Mouse (Mus musculus): Measurements from ENCODE around the gene Mfsd2a. TPM values are rescaled to one million over a fixed set of nuclear protein-coding genes. Genes with fewer than 3 reads are reported as not detected.

The Mfsd2a gene
- 23.3 and 29.3 TPM in 2 replicates for polyA plus RNA-seq (2015; fragmentation: Nextera tagmentation; extraction: Ambion mirVana)

DNA sequence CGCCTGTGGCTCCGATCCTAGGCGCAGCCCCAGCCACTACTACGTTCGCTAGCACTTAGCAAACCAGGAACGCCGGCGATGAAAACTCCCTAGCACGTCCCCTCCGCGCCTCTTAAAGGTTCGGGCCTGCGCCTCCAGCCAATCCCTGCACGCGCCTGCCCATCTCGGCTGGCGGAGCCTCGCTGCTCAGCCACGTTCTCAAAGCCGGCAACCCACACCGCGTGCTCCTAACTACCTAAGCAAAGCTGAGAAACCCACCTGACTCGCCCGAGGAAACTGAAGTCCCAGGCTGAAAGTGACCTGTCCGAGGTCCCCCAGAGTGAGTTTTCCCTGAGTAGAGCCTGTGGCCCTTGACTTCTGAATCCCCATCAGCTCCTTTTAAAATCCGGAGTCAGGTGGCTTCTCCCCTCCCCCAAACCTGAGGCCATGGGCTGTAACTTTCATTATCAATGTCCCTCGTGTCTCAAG, at the start of gene Mfsd2a:
Mfsd2a (minus strand) TSS at position 89 of the 468 bp plus-strand sequence.
- Histone ChIP-seq H3K27ac (replicated peaks) (peak within 1 kb of the TSS; percentile 51; the same call in 1 of the 2 replicates), H3K4me3 (replicated peaks) (peak within 1 kb of the TSS; percentile 59)
- WGBS, result under 1% methylated on average over 27 of the region's 27 CpGs

DNA sequence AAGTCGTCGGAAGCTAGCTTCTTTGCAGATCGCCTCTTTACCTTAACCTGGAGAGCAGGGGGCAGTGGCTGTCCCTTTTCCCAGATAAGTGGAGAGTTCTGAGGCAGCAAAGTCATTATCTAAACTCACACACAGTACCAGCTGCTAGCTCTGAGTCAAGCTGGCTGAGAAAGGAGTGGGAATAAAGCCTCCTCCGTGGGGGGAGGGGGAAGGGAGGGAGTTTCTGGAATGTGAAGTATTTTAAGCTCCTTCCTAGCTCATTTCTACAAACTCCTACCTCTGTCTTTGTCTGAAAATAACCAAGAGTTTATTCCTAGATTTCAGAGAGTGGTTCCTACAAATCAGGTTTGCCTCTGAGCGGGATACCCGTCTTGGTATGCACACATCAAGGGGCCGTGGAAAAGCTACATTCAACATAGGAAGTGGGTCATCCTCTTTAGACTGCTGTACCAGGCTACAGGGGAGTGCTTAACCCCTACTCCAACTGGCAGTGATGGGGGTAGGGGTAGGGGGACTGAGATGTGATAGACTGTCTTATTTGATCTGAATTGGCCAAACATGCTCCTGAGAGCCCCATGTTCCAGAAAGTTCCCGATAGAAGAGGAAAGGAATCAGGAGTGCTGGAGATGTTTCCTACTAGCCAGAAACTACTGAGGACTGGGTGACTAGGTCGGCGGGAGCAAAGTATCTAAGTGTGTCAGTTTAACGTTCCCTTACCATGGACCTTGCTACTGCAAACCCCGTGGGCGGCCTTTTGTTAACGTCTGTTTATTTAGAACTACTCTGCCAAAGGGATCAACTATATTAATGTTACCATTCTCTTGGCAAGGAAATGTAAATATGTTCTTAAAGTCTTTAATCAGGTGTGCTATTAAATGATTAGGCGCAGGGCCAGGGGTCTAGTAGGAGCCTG, 44.3 kb upstream of the Mfsd2a start:
- Histone ChIP-seq H3K27ac (replicated peaks) (0 out of 2 replicates have a peak overlapping the region, but pooled peaks have one; percentile 13), H3K9ac (replicated peaks) (no peak overlapping the region), H3K27me3 (replicated peaks) (no peaks in the 10 kb centered on the region), H3K36me3 (peaks cover 16% of the 10 kb centered on the region), H3K4me2 (no peak overlapping the region), H3K4me1 (peaks cover 16% of the 10 kb centered on the region), H3K4me3 (replicated peaks) (no peak overlapping the region), H3K9me3 (replicated peaks) (no peaks in the 10 kb centered on the region)
- 53% methylated on average over 15 of the region's 15 CpGs for WGBS
- ATAC-seq (ENCODE audit: low FRiP score), result no peak

More for the DNA sequence above, at the start of gene Mfsd2a:
- ATAC-seq (ENCODE audit: low FRiP score), result peak; percentile 80
- Histone ChIP-seq H3K36me3 (no peaks in the 10 kb centered on the region), H3K4me1 (peaks cover 42% of the 10 kb centered on the region), H3K27me3 (replicated peaks) (no peaks in the 10 kb centered on the region; the same call in 1 of the 2 replicates), H3K9ac (replicated peaks) (peak within 1 kb of the TSS; percentile 60), H3K9me3 (replicated peaks) (no peaks in the 10 kb centered on the region), H3K4me2 (peak within 1 kb of the TSS; percentile 100)

DNA sequence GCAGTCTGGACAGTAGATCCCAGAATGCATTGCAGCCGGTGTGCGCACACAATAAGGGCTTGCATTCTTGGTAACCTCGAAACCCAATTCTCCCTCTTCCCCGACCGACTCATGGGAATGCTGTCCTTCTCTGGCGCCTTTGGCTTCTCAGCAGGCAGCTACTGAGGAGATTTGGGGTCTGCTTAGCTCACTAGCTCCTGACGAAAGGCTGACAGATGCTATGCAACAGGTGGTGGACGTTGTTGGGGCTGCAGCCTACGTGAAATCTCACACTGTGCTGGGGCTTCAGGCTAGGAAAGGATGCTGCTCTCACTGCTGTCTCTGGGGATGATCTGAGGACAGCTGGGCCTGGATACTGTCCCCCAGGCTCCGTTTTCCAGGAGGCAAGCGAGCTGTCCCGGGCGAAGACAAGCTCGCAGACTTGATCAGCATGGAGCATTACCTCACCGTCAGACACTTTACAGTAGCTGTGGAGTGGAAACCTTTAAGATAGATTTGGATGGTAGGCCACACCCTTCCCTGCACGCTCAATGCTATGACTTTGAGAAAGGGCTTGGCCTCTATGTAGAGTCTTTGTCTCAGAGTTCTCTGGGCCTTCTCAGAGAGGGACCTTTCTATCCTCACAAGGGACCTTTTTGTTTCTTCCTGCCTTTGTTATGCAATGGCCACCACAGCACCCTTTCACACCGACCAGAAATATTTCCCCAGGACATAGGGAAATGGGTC, 39.8 kb upstream of the Mfsd2a start:
- no peak overlapping the region for H3K27ac ChIP-seq (replicated peaks)
- WGBS, result 21% methylated on average over 17 of the region's 17 CpGs

DNA sequence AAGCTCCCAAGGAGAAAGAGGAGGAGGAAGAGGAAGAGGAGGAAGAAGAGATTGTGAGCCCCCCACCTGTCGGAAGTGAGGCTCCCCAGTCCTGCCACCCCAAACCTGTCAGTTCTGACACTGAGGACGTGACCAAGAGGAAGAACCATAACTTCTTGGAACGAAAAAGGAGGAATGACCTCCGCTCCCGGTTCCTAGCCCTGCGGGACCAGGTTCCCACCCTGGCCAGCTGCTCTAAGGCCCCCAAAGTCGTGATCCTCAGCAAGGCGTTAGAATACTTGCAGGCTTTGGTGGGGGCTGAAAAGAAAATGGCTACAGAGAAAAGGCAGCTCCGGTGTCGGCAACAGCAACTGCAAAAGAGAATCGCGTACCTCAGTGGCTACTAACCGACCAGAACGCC, 39.1 kb upstream of the Mfsd2a start:
- Histone ChIP-seq H3K27me3 (replicated peaks) (no peaks in the 10 kb centered on the region), H3K9ac (replicated peaks) (peak overlapping the region; percentile 54; the same call in 1 of the 2 replicates), H3K4me1 (peaks cover 51% of the 10 kb centered on the region), H3K9me3 (replicated peaks) (no peaks in the 10 kb centered on the region), H3K4me3 (replicated peaks) (peak overlapping the region; percentile 69), H3K27ac (replicated peaks) (peak overlapping the region; percentile 86; the same call in 1 of the 2 replicates), H3K4me2 (peak overlapping the region; percentile 87), H3K36me3 (peaks cover 19% of the 10 kb centered on the region)
- 27% methylated on average over 14 of the region's 14 CpGs for WGBS
- ATAC-seq (ENCODE audit: low FRiP score), result no peak

More for the DNA sequence above, 39.8 kb upstream of the Mfsd2a start:
- 0 out of 2 replicates have a peak overlapping the region, but pooled peaks have one; percentile 69 for H3K4me3 ChIP-seq (replicated peaks)
- H3K4me2 ChIP-seq, result peak overlapping the region; percentile 87
- peaks cover 19% of the 10 kb centered on the region for H3K36me3 ChIP-seq
- H3K4me1 ChIP-seq, result peaks cover 51% of the 10 kb centered on the region
- no peaks in the 10 kb centered on the region for H3K9me3 ChIP-seq (replicated peaks)
- ATAC-seq (ENCODE audit: low FRiP score), result no peak
- H3K27me3 ChIP-seq (replicated peaks), result no peaks in the 10 kb centered on the region
- H3K9ac ChIP-seq (replicated peaks), result no peak overlapping the region; the same call in 1 of the 2 replicates

DNA sequence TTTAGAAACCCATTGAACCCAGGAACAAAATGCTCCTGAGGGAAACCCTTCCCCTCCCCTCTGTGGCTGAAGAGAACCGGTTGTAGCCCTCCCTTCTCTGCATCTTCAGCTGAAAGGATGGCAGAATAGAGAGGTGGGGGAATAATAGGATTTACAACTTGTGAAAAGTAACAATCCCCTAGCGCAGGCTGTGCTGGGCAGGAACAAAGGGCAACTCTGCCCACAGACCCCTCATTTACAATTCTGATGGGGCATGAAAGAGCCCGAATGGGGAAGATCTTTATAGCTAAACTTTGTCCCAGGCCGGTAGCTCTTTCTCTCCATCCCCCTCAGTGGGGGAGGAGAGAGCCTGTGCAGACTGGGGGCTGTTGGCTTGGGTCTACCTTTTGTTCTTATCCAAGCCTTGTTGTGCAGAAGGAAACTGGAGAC, 38.3 kb upstream of the Mfsd2a start:
- Histone ChIP-seq H3K36me3 (peaks cover 19% of the 10 kb centered on the region), H3K27me3 (replicated peaks) (no peaks in the 10 kb centered on the region), H3K9ac (replicated peaks) (peak overlapping the region; percentile 54), H3K9me3 (replicated peaks) (no peaks in the 10 kb centered on the region), H3K4me2 (peak overlapping the region; percentile 87), H3K4me1 (peaks cover 56% of the 10 kb centered on the region), H3K27ac (replicated peaks) (peak overlapping the region; percentile 86), H3K4me3 (replicated peaks) (peak overlapping the region; percentile 69)
- no peak for ATAC-seq (ENCODE audit: low FRiP score)
- WGBS, result 4% methylated on average over 4 of the region's 4 CpGs

DNA sequence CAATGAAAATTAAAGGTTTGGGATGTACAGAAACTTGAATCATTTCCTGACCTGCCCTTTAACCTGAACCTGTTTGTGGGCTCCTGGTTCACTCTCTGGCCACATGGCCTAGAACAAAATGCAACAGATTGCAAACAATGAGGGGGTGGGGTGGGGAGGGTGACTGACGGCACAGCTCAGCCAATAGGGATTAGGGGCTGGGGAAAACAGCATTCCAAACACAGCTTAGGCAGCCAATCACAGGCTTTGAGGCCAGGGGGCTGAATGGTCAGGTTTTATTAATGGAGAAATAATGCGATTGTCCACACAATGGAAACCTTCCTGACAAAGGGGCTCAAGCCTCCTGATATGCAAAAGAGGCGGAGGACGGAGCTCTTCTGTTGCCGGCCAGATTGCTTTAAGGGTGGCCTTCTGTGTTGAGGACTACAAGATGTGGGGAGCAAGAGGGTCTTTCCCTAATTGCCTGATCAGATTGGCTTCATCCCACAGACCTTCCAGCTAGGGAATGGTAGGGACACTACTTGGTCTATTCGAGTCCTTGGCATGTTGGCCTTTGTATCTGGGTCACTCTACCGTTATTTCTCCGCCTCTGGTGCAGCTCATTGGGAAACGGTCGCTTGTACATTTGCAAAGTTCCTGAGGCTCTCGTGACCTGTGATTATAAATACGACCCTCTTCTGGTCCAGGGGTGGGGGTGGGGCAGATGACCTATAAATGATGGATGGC, 37.7 kb upstream of the Mfsd2a start:
- Histone ChIP-seq H3K27ac (replicated peaks) (peak overlapping the region; percentile 92), H3K4me3 (replicated peaks) (peak overlapping the region; percentile 69), H3K4me2 (peak overlapping the region; percentile 87), H3K36me3 (peaks cover 19% of the 10 kb centered on the region), H3K9ac (replicated peaks) (peak overlapping the region; percentile 54), H3K4me1 (peaks cover 56% of the 10 kb centered on the region), H3K27me3 (replicated peaks) (no peaks in the 10 kb centered on the region), H3K9me3 (replicated peaks) (no peaks in the 10 kb centered on the region)
- ATAC-seq (ENCODE audit: low FRiP score), result peak; percentile 68
- 2% methylated on average over 12 of the region's 12 CpGs for WGBS

DNA sequence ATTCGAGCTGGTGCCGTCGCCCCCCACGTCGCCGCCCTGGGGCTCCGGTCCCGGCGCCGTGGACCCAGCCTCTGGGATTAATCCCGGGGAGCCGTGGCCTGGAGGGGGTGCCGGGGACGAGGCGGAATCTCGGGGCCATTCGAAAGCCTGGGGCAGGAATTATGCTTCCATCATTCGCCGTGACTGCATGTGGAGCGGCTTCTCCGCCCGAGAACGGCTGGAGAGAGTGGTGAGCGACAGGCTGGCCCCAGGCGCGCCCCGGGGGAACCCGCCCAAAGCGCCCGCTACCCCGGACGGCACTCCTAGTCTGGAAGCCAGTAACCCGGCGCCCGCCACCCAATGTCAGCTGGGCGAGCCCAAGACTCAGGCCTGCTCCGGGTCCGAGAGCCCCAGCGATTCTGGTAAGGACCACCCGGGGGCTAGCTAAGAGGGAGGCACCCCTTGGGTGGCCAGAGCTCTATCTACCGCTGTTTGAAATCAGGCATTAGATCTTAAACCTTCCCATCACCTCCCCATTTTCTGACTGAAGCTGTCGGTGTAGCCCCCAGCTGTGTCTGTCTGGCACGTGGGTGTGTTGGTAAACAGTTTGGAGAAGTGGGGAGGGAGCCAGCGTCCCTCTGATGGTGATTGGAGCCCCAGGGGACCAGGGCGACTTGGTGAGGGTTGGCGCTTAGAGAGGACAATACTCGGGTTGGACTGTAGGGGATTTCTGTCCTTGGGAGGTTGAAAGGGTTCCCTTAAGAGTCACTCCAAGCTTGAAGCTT, 35.8 kb upstream of the Mfsd2a start:
- Histone ChIP-seq H3K27ac (replicated peaks) (peak overlapping the region; percentile 92), H3K4me1 (peaks cover 55% of the 10 kb centered on the region)
- WGBS, result under 1% methylated on average over 46 of the region's 47 CpGs

DNA sequence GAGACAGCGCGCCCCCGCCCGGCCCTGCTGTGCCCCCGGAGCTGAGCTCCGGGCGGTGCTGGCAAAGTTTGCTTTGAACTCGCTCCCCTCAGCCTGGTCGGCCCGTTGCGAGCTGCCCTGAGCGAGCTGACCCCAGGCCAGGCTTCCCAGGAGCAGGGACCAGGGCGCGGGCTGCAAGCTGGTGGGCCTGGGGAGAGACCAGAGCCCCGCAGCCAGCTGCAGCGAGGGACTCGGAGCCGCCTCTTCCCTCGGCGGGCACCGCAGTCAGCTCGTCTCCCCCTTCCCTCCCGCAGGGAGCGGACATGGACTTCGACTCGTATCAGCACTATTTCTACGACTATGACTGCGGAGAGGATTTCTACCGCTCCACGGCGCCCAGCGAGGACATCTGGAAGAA, 35.2 kb upstream of the Mfsd2a start:
- Histone ChIP-seq H3K9me3 (replicated peaks) (no peaks in the 10 kb centered on the region), H3K4me3 (replicated peaks) (peak overlapping the region; percentile 69), H3K4me1 (peaks cover 49% of the 10 kb centered on the region), H3K9ac (replicated peaks) (peak overlapping the region; percentile 96), H3K27me3 (replicated peaks) (no peaks in the 10 kb centered on the region), H3K36me3 (peaks cover 7% of the 10 kb centered on the region), H3K27ac (replicated peaks) (peak overlapping the region; percentile 92), H3K4me2 (peak overlapping the region; percentile 87)
- under 1% methylated on average over 31 of the region's 32 CpGs for WGBS
- ATAC-seq (ENCODE audit: low FRiP score), result peak; percentile 16; the same call in 1 of the 2 replicates

More for the DNA sequence above, 35.8 kb upstream of the Mfsd2a start:
- no peaks in the 10 kb centered on the region for H3K9me3 ChIP-seq (replicated peaks)
- no peak for ATAC-seq (ENCODE audit: low FRiP score)
- peaks cover 13% of the 10 kb centered on the region for H3K36me3 ChIP-seq
- peak overlapping the region; percentile 96 for H3K9ac ChIP-seq (replicated peaks)
- peak overlapping the region; percentile 69 for H3K4me3 ChIP-seq (replicated peaks)
- H3K4me2 ChIP-seq, result peak overlapping the region; percentile 87
- H3K27me3 ChIP-seq (replicated peaks), result no peaks in the 10 kb centered on the region

DNA sequence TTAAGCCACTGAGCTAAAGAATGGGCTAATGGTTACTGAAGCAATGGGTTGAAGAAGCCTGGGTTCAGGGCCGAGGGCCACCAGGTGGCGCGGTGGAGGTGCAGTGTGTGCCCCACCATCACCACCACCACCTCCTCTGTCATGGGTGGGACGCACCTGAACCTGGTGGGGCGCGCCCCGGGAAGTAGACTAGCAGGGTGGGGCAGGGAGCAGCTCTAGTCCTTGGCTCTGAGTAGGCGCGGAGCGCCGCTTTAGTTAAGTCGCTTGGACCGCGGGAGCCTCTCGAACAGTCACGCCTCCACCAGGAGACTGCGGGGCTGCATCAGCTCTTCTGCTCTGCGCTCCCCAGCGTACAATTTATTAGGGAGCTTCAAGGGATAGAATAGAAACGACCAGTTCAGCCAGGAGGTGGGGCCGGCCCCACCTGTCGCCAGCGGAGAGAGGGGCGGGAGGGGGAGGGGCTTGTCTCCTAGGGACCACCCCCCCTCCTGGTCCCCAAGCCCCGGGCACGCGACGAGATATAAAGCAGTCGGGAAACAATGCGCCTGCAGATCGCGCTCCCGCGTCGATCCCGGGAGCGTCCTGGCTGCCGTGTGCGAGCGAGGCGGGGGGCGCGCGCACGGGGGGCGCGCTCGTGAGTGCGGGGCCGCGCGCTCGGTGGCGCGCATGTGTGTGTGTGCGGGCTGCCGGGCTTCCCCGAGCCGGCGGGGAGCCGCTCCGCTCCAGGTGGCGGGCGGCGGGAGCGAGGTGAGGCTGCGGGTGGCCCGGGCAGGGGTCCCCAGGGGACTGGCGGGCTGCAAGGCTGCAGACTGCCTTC, 34.6 kb upstream of the Mfsd2a start, which contains the start of gene Mycl:
Mycl (plus strand) TSS at position 249 of the 817 bp plus-strand sequence.
- under 1% methylated on average over 67 of the region's 69 CpGs for WGBS

More for the DNA sequence above, 34.6 kb upstream of the Mfsd2a start, which contains the start of gene Mycl:
- H3K9me3 ChIP-seq (replicated peaks), result no peaks in the 10 kb centered on the region
- H3K4me1 ChIP-seq, result peaks cover 43% of the 10 kb centered on the region
- H3K27ac ChIP-seq (replicated peaks), result peak within 1 kb of the TSS; percentile 92
- ATAC-seq (ENCODE audit: low FRiP score), result peak; percentile 83
- H3K4me3 ChIP-seq (replicated peaks), result peak within 1 kb of the TSS; percentile 69
- peak within 1 kb of the TSS; percentile 87 for H3K4me2 ChIP-seq
- H3K27me3 ChIP-seq (replicated peaks), result no peaks in the 10 kb centered on the region
- peak within 1 kb of the TSS; percentile 96 for H3K9ac ChIP-seq (replicated peaks)
- peaks cover 4% of the 10 kb centered on the region; the same call in 1 of the 2 replicates for H3K36me3 ChIP-seq
